Mouse (Mus musculus) CH12.LX (cell line): Measurements from ENCODE around the gene Gas6. TPM values are rescaled to one million over a fixed set of nuclear protein-coding genes. Genes with fewer than 3 reads are reported as not detected.

ENCODE experiments used
- DNase-seq: peaks from one replicate; pipeline ENCODE4 v3.0.0-alpha.2; 2013; ENCODE audit errors: extremely low read depth
- H3K27ac ChIP-seq: 2 replicates; pipeline ENCODE4 v1.5.1; 2012; ENCODE audit warnings: low read depth, mild to moderate bottlenecking, control low read depth, moderate library complexity; ENCODE audit not compliant: insufficient read depth
- H3K27me3 ChIP-seq: replicated peaks from 2 replicates; pipeline ENCODE3; 2012; ENCODE audit warnings: inconsistent platforms
- H3K36me3 ChIP-seq, 2 experiments: replicated peaks in 1 of 2; 2 replicates each; pipeline versions ENCODE3 to v1.6.1; 2012; ENCODE audit warnings: inconsistent platforms in 1 of 2, low read length in 1 of 2, mild to moderate bottlenecking in 1 of 2, mixed read lengths in 1 of 2, moderate library complexity in 1 of 2; ENCODE audit not compliant: control insufficient read depth in 1 of 2, insufficient read depth in 1 of 2
- H3K4me1 ChIP-seq, 2 experiments: 2 replicates each; pipeline ENCODE4 v1.6.1; 2012; ENCODE audit warnings: inconsistent platforms in 1 of 2, moderate library complexity in 1 of 2; ENCODE audit not compliant: insufficient read depth in 2 of 2, control insufficient read depth in 1 of 2
- H3K4me2 ChIP-seq: 2 replicates; pipeline ENCODE4 v1.6.1; 2012; ENCODE audit warnings: low read depth, mild to moderate bottlenecking, control low read depth; ENCODE audit not compliant: poor library complexity, insufficient read depth, severe bottlenecking
- H3K4me3 ChIP-seq, 3 experiments: fragments of 150-350 bp in 1 of 3; sonication (generic) in 1 of 3; replicated peaks in 1 of 3; 2 replicates each; pipeline versions ENCODE3 to v1.5.1; 2011 to 2012; ENCODE audit warnings: low read depth in 2 of 3, low read length in 2 of 3, mild to moderate bottlenecking in 2 of 3, moderate library complexity in 2 of 3, control low read depth in 1 of 3, improper control_type of control experiment in 1 of 3, inconsistent platforms in 1 of 3, mixed read lengths in 1 of 3; ENCODE audit not compliant: poor library complexity in 1 of 3
- H3K79me2 ChIP-seq: replicated peaks from 2 replicates; pipeline ENCODE4 v1.6.1; 2012; ENCODE audit warnings: mild to moderate bottlenecking, moderate library complexity; ENCODE audit not compliant: control insufficient read depth, poor library complexity, insufficient read depth, severe bottlenecking; ENCODE audit errors: extremely low read depth
- H3K9ac ChIP-seq: 2 replicates; pipeline ENCODE4 v1.6.1; 2012; ENCODE audit warnings: low read depth, mild to moderate bottlenecking, control low read depth, moderate library complexity; ENCODE audit not compliant: insufficient read depth
- H3K9me3 ChIP-seq: replicated peaks from 2 replicates; pipeline ENCODE3; 2012; ENCODE audit warnings: low read length, inconsistent platforms, mixed read lengths
- BHLHE40 ChIP-seq: IDR thresholded peaks from 2 replicates; pipeline ENCODE4 v1.6.1; 2011; ENCODE audit warnings: mild to moderate bottlenecking, low read depth, low read length, improper control_type of control experiment
- CTCF ChIP-seq, 2 experiments: IDR thresholded peaks in 1 of 2; conservative IDR thresholded peaks in 1 of 2; 2 replicates each; pipeline ENCODE4 v1.5.1; 2011 to 2012; ENCODE audit warnings: low read depth in 2 of 2, low read length in 2 of 2, improper control_type of control experiment in 1 of 2, inconsistent platforms in 1 of 2, mild to moderate bottlenecking in 1 of 2, moderate library complexity in 1 of 2
- E2F4 ChIP-seq: IDR thresholded peaks from 2 replicates; pipeline ENCODE4 v1.6.1; 2011; ENCODE audit warnings: low read depth, low read length, improper control_type of control experiment; ENCODE audit not compliant: insufficient replicate concordance
- ELF1 ChIP-seq: IDR thresholded peaks from 2 replicates; pipeline ENCODE4 v1.6.1; 2014; ENCODE audit warnings: low read depth, mild to moderate bottlenecking, inconsistent platforms, low read length, improper control_type of control experiment
- GABPA ChIP-seq: IDR thresholded peaks from 2 replicates; pipeline ENCODE4 v1.6.1; 2012; ENCODE audit warnings: low read depth, low read length, improper control_type of control experiment, inconsistent platforms; ENCODE audit not compliant: insufficient replicate concordance
- HCFC1 ChIP-seq: IDR thresholded peaks from 2 replicates; pipeline ENCODE4 v1.6.1; 2012; ENCODE audit warnings: low read depth, mild to moderate bottlenecking, inconsistent platforms, low read length, improper control_type of control experiment
- IRF4 ChIP-seq: IDR thresholded peaks from 2 replicates; pipeline ENCODE4 v1.6.1; 2014; ENCODE audit warnings: low read depth, mild to moderate bottlenecking, inconsistent platforms, low read length, improper control_type of control experiment
- JUN ChIP-seq: IDR thresholded peaks from 2 replicates; pipeline ENCODE4 v1.6.1; 2011; ENCODE audit warnings: low read depth, mild to moderate bottlenecking, low read length, improper control_type of control experiment, moderate library complexity; ENCODE audit not compliant: insufficient read depth
- KAT2A ChIP-seq: IDR thresholded peaks from 2 replicates; pipeline ENCODE4 v1.6.1; 2012; ENCODE audit warnings: low read length, improper control_type of control experiment, inconsistent platforms; ENCODE audit not compliant: insufficient replicate concordance
- MAFK ChIP-seq: IDR thresholded peaks from 2 replicates; pipeline ENCODE4 v1.6.1; 2011; ENCODE audit warnings: low read length, improper control_type of control experiment; ENCODE audit not compliant: insufficient replicate concordance
- MAX ChIP-seq: IDR thresholded peaks from 2 replicates; pipeline ENCODE4 v1.6.1; 2011; ENCODE audit warnings: low read length, improper control_type of control experiment
- MEF2A ChIP-seq: IDR thresholded peaks from 2 replicates; pipeline ENCODE4 v1.6.1; 2014; ENCODE audit warnings: low read depth, mild to moderate bottlenecking, inconsistent platforms, low read length, improper control_type of control experiment, borderline replicate concordance
- MXI1 ChIP-seq: IDR thresholded peaks from 2 replicates; pipeline ENCODE4 v1.6.1; 2011; ENCODE audit warnings: mild to moderate bottlenecking, low read depth, low read length, improper control_type of control experiment
- NELFE ChIP-seq: IDR thresholded peaks from 2 replicates; pipeline ENCODE4 v1.6.1; 2011; ENCODE audit warnings: low read depth, low read length, improper control_type of control experiment
- PAX5 ChIP-seq: IDR thresholded peaks from 2 replicates; pipeline ENCODE4 v1.6.1; 2012; ENCODE audit warnings: low read length, inconsistent platforms, mixed read lengths
- POLR2A ChIP-seq: IDR thresholded peaks from 2 replicates; pipeline ENCODE4 v1.6.1; 2011; ENCODE audit warnings: low read depth, mild to moderate bottlenecking, improper control_type of control experiment, low read length
- RAD21 ChIP-seq: IDR thresholded peaks from 2 replicates; pipeline ENCODE4 v1.6.1; 2011; ENCODE audit warnings: low read depth, mild to moderate bottlenecking, low read length, improper control_type of control experiment, moderate library complexity
- RCOR1 ChIP-seq: conservative IDR thresholded peaks from 2 replicates; pipeline ENCODE4 v1.6.1; 2012; ENCODE audit warnings: low read depth, mild to moderate bottlenecking, inconsistent platforms, low read length, improper control_type of control experiment
- SIN3A ChIP-seq: IDR thresholded peaks from 2 replicates; pipeline ENCODE4 v1.6.1; 2012; ENCODE audit warnings: low read length, improper control_type of control experiment, inconsistent platforms
- SMC3 ChIP-seq: IDR thresholded peaks from 2 replicates; pipeline ENCODE4 v1.6.1; 2011; ENCODE audit warnings: low read depth, low read length, improper control_type of control experiment
- UBTF ChIP-seq: IDR thresholded peaks from 2 replicates; pipeline ENCODE4 v1.6.1; 2012; ENCODE audit warnings: low read depth, mild to moderate bottlenecking, inconsistent platforms, low read length, improper control_type of control experiment, moderate library complexity
- USF1 ChIP-seq: IDR thresholded peaks from 2 replicates; pipeline ENCODE4 v1.6.1; 2014; ENCODE audit warnings: low read depth, mild to moderate bottlenecking, inconsistent platforms, low read length, improper control_type of control experiment
- USF2 ChIP-seq: conservative IDR thresholded peaks from 2 replicates; pipeline ENCODE4 v1.6.1; 2011; ENCODE audit warnings: low read depth, low read length, improper control_type of control experiment
- ZC3H11A ChIP-seq: IDR thresholded peaks from 2 replicates; pipeline ENCODE4 v1.6.1; 2012; ENCODE audit warnings: low read depth, mild to moderate bottlenecking, inconsistent platforms, low read length, improper control_type of control experiment
- ZKSCAN1 ChIP-seq: IDR thresholded peaks from 2 replicates; pipeline ENCODE4 v1.6.1; 2012; ENCODE audit warnings: low read depth, inconsistent platforms, low read length, improper control_type of control experiment, borderline replicate concordance
- ZMIZ1 ChIP-seq: IDR thresholded peaks from 2 replicates; pipeline ENCODE4 v1.6.1; 2012; ENCODE audit warnings: low read depth, mild to moderate bottlenecking, inconsistent platforms, low read length, improper control_type of control experiment
- dilution Hi-C: fragments of 300-500 bp; cut with MboI; formaldehyde crosslinking; loops from 2 replicates; pipeline ENCODE4 v1.14.3; 2020; ENCODE audit warnings: low sequenced_read_pairs; ENCODE audit not compliant: extremely low pct_unique_long_range_greater_than_20kb, extremely low pct_ligation_motif_present
- in situ Hi-C: fragments of 300-500 bp; cut with MboI; formaldehyde crosslinking; loops from 3 replicates; pipeline ENCODE4 v1.14.3; 2019; ENCODE audit warnings: low sequenced_read_pairs, low pct_ligation_motif_present, low pct_unique_long_range_greater_than_20kb, mixed read lengths
- polyA plus RNA-seq: library from polyadenylated mRNA; unstranded; fragments of >175 nt; gene quantifications from 2 replicates; pipeline ENCODE4 v1.2.1, GENCODE M21; 2012; ENCODE audit warnings: low read depth; ENCODE audit not compliant: insufficient read length
- total RNA-seq, 2 experiments: library from RNA; depleted of rRNA; stranded (reverse); fragments of 300-350 nt in 1 of 2; fragments of >200 nt in 1 of 2; gene quantifications; 2 replicates each; pipeline ENCODE4 v1.2.3; 2012 to 2014

Gene Gas6
- total and polyA plus RNA-seq, 3 experiments: not detected

DNA sequence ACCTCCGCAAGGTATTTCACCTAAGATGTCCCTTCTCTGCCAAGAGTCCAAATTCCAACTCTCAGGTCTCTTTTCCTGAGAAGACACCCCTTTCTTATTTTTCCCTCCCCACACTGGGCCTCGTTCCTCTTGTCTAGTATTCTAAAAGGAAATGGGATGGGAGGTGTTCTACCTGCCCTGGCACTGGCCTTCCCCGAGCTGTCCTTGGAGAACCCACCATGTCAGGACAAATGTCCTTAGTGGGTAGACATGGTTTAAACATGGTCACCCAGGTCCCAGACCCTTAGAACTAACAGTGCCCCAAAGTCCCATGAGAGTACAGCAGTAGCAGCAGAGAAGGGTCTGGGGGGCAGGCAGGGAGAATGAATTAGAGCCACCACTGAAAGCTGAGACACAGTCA, 4.9 kb downstream of the Gas6 start:
- dilution Hi-C loops: no loop called here
- TF ChIP-seq ZMIZ1 (no peak), GABPA (no peak), SMC3 (no peak), BHLHE40 (no peak), SIN3A (no peak), CTCF (conservative IDR thresholded peaks at IDR 0.05 in 1 of 2, IDR thresholded peaks at IDR 0.05 in 1 of 2; ENCODE audit: low read depth in 2 of 2, low read length in 2 of 2) (no peak), ELF1 (no peak), USF2 (no peak), NELFE (no peak), RCOR1 (no peak), RAD21 (no peak), E2F4 (no peak), PAX5 (no peak), MXI1 (no peak), POLR2A (no peak)
- TF ChIP-seq, all 38 proteins: peak for 0
- H3K4me1 ChIP-seq: peaks cover 0 to 9% of the 10 kb centered on the region in 2 experiments; a peak in 2 of 4 replicates

DNA sequence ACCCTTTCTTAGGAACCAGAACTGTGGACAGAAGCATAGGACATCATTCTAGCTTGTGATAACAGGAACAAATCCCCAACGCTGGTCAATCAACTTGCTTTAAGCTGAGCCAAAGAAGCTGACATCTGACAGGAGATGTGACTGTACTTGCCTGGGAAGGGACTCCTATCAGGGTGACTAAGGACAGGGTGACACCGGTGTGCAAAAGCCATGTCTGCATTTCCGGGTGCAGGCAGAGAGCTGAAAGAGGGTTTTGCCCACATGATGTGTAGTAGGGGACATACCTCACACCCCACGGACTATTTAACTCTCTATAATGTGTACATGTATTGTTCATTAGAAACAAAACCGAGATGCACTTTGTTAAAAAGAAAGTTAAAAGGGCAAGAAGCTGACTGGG, 11.1 kb downstream of the Gas6 start:
- TF ChIP-seq ZKSCAN1 (no peak), JUN (no peak), HCFC1 (no peak), USF1 (no peak), MAFK (no peak), GABPA (no peak), KAT2A (no peak), RCOR1 (no peak), ELF1 (no peak), UBTF (no peak), ZMIZ1 (no peak), IRF4 (no peak), MAX (no peak), ZC3H11A (no peak), SMC3 (no peak), MEF2A (no peak)
- Histone ChIP-seq H3K4me2 (no peak overlapping the region), H3K4me1 (no peaks in the 10 kb centered on the region), H3K36me3 (no peaks in the 10 kb centered on the region), H3K79me2 (no peaks in the 10 kb centered on the region), H3K27ac (no peak overlapping the region), H3K4me3 (no peak overlapping the region), H3K9me3 (no peaks in the 10 kb centered on the region), H3K9ac (no peak overlapping the region), H3K27me3 (peaks cover 21% of the 10 kb centered on the region)
- in situ Hi-C loops (no loop called here), dilution Hi-C loops (no loop called here)
- no peak for DNase-seq

More for the DNA sequence above, 4.9 kb downstream of the Gas6 start:
- peaks cover 9% of the 10 kb centered on the region for H3K9me3 ChIP-seq
- in situ Hi-C loops: no loop called here
- peaks cover 41% of the 10 kb centered on the region for H3K27me3 ChIP-seq
- no peak overlapping the region for H3K4me2 ChIP-seq
- no peak overlapping the region for H3K9ac ChIP-seq
- no peaks in the 10 kb centered on the region for H3K79me2 ChIP-seq
- H3K36me3 ChIP-seq: no peaks in the 10 kb centered on the region
- no peak for DNase-seq
- H3K4me3 ChIP-seq: no peak overlapping the region
- no peak overlapping the region for H3K27ac ChIP-seq
